Mouse (Mus musculus) embryo, embryonic 10 days (tissue): ENCODE data around the gene Tmem81.

ENCODE experiments used
- DNase-seq: peaks from one replicate; pipeline ENCODE4 v3.0.0-alpha.2; 2015; ENCODE audit warnings: low spot score

The Tmem81 gene

DNA sequence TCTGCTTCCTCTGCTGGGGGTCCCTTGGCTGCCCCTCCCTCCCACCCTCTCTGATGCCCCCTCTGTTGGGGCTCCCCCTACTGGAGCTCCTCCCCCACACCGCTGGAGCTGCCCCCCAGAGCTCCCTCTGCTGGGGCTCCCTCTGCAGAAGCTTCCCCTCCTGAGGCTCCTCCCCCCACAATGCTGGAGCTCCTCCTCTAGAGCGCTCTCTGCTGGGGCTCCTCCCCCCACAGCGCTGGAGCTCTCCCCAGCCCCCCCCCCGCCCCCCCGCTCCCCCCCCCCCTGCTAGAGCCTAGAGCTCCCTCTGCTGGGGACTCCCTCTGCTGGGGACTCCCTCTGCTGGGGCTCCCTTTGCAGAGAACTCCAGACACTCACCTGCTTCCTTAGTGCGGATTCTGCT lies 14.7 kb downstream of the Tmem81 start:
- peak; percentile 65 for DNase-seq

DNA sequence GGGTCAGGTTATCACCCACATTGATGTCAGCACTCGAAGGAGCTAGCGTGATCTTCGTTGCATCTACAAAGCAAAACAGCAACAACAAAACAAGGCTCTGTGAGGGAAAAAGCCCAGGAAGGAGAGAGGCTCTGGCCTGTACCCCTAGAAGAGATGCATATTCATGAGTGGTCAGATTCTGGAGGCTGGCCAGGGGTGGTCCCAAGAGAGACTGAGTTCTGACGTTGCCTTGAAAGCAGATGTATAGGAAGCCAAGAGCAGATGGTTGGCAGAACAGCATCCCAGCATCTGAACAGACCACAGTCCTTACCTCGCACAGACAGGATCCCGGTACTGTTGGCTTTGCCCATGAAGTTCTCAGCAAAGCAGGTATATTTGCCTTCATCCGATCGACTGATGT lies 17.0 kb downstream of the Tmem81 start:
- no peak for DNase-seq

DNA sequence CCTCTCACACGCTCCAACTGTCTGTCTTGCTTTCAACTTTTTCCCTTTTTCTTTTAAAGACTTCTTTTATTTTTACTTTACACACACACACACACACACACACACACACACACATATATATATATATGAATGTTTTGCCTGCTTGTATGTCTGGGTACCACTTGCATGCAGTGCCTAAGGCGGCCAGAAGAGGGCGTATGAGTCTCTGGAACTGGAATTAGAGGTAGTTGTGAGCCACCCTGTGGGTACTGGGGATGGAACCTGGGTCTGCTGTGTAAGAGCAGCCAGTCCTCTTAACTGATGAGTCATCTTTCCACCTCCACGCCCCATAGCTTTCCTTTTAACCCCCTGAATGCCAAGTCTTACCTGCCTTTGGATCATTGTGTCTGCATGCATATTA lies 17.9 kb downstream of the Tmem81 start:
- DNase-seq = peak; percentile 44

DNA sequence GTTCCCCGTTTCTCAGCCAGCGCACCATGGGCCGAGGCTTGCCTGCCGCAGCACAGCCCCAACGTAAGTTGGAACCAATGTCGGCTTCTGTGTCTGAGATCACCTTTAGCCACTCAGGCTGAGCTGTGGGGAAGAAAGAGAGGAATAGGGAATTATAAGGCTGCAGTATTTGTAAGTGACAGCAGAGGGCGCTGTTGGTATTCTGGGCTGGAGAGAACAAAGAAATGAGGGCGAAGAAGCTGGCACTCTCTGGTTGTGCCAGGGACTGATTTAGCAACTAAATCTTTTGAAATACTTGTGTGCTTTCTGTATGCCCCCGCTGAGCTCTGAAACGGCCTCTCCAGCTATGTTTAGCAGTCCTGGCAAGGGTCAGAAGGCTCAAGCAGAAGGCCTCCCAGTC lies 19.8 kb downstream of the Tmem81 start:
- DNase-seq = peak; percentile 82

DNA sequence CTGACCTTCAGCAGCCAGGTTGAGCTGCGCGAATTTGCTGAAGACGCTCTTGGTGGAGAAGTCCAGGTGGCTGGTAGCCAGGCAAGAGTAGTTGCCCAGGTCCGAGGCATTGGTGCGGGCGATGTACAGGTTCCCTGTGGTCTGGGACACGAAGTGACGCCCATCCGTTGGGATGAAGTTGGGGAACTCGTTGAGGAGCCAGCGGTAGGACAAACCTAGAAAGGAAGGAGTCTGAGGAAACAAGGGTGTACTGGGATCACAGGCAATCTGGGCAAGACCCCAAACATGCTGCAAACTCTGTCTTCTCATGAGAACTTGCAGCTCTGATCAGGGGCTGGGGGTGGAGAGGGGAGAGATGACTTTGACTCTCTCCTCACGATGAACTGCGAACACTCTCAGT lies 22.0 kb downstream of the Tmem81 start:
- DNase-seq = no peak

DNA sequence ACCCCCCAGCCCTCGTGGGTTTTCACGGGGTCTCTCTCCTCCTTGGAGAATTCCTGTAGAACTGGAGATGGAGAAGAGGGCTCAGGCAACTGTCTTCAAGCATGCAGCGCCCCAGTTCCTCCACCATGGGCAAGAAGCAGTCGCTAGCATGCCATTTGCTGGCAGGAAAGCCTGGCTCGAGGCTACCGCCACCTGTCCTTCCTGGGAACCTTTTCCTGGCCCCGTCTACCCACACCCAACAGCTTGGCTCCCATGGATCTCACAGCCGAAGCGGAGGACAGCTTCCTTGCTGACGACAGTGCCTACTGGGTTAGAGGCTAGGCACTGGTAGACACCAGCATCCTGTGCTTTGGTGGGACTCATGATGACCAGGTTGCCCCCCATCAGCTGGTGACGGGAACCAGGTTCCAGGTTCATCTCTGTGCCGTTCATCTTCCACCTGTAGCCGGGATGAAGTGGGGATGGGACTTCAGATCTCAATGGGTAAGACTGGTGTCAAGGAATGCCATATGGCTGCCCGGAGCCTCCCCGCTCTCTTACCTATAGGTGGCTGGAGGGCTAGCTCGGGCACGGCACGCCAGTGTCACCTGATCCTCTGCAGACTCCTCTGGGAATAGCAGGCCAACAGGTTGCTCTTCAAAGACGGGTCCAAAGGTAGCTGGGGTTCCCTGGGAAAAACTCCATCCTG lies 22.8 kb downstream of the Tmem81 start:
- DNase-seq = no peak

DNA sequence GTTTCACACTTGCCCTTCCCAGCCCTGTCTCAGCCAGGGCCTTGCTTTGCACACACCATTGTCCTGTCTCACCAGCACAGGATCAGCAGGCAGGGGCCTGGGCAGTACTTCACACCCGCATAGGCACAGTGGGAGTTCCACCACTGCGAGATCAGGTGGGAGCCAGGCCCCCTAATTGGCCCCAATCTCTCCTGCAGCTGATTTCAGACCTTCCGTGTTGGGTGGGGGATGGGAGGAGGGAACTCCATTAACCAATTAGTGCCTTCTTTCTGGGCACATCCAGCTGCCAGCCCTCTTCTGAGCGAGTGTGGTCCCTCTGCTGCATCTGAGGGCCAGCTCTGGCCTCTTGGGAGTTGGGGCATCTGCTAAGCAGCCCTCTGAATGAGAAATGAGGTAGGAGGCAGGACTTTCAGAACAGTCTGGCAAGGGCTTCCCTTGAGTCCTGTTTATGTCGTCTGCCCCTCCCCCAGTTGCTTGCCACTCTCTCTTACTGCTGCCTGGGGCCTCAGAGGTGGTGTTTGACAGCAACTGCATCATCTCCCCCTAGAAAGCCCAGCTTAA lies 24.7 kb downstream of the Tmem81 start:
- peak; percentile 37 for DNase-seq

DNA sequence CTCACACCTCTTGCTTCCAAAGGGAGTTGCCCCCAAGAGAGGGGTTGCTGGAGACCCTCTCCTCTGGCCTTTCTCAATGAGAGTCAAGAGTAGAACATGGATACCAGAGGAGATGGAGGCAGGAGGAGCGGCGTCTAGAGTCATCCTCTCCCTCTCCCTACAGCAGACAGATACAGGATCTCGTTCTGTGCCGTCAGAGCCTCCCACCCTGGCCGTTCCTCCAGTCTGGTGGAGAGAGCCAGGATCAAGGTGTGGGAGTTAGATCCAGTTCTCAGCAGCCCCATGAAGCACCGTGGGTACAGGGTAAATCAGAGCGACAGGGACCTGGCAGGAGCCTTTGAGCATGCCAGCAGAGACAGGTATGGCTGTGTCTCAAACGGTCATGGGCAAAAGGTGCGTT lies 26.5 kb downstream of the Tmem81 start:
- DNase-seq = no peak

DNA sequence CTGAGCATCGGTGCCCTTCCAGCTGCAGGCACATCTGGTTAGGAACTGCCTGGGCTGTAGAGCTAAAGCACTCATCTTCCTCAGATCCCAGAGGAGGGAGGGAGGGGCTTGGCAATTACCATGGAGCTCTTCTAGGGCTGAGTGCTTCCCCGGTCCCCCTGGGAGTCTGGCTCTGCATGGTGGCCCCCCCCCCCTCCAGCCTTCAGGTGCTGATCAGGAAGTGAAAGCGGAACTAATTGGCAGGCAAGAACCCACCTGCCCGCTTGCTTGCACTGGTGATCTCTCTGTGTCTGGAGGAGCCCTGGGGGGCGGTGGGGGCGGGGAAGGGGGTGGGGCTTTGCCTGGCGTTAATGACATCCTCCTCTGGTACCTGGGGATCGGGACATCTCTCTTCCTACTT lies 27.8 kb downstream of the Tmem81 start:
- DNase-seq = peak; percentile 16

DNA sequence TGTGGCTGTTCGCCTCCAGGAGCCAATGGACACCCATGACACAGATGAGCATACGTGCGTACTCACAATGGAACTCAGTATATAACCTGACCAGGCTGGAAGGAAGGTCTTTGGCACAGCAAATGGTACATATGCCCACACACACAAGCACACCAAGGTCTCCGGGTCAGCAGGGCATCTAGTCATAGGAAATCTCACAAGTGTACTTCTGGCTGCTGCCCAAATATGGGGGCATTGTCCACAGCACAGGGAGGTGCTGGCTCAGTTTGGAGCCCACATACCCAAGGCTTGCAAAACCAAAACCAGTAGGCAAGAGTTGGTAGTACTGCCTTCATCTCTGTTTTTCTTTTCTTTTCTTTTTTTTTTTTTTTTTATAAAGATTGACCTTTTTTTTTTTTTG lies 29.5 kb downstream of the Tmem81 start:
- DNase-seq = no peak

DNA sequence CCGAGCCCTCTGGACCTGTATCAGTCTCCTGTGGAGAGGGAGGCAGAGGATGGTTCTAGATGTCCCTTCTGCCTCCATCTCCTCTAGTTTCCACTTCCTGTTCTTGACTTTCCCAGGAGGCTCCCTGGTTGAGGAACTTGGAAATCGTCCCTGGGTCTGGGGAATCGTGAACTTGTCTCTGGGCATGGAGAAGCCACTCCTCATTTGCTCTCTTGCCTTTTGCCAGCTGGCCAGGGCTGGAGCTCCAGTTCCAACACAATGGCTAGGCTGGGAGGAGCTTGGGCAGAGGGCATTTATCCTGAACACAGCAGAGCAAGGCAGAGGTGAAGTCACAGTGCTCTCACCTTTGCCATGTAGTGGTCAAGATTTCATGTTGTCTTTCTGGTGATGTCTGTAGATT lies 30.4 kb downstream of the Tmem81 start:
- no peak for DNase-seq

DNA sequence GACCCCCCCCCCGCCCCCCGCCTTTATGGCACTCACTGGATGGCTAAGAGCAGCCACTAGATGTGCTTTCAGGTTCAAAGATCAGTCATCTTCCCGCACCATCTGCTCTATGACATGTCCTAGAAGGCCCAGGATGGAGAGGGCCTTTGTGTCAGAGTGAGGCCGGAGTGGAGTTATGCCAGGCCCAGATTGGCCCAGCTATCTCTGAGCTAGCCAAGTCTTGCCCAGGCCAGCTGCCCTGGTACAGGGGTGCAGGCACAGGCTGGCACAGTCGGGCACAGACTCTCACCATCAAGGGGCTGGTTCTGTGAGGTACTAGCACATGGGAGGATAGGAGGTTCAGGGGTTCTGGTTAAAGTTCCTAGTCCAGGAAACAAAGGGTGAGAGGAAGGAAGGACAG lies 31.7 kb downstream of the Tmem81 start:
- DNase-seq = no peak

DNA sequence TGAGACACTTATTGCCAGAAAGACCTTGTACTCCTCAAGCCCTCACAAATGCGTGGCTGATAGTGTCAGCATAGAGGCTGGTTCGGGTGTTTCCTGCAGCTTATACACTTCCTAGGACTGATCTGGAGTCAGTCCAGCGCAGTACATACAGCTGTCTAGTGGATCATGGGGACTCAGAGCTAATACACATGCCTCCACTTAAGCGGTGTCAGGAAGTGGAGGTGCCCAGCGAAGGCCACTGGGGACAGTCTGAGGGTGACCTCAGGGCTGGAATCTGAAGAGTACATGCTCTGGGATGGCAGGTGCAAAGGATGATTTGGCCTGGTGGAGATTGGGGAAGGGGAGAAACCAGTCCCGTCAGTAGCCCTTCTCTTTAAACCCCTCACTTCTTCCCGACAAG lies 34.7 kb downstream of the Tmem81 start:
- DNase-seq = no peak

DNA sequence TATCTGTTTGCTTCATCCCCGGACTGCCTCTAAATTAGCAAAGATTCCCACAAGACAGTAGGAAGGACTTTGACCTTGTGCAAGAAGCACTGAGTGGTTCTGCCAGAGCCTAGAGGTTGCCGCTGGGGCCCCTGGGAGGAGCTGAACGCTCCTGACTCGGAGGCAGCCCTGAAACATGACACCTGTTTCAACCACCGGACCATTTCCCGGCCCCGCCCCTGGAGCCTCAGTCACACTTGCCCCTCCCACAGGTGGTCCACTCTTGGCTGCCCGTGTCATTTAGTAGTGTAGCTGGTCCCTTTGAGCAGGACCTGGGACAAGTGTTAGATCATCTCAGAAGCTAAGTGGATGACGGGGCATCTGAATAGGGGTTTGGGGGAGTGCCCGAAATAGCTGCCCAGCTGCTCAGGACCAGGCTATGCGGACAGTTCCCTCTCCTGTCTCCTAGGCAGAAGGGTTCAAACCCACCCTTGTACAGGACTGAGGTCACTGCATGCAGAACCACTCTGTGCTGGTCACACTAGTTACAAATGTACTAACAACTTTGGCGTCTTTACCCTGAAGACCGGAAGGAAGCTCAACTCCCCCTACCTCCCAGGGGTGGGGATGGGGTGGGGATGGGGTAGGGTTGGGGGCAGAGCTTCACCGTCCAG lies 35.3 kb downstream of the Tmem81 start:
- DNase-seq = peak; percentile 81

DNA sequence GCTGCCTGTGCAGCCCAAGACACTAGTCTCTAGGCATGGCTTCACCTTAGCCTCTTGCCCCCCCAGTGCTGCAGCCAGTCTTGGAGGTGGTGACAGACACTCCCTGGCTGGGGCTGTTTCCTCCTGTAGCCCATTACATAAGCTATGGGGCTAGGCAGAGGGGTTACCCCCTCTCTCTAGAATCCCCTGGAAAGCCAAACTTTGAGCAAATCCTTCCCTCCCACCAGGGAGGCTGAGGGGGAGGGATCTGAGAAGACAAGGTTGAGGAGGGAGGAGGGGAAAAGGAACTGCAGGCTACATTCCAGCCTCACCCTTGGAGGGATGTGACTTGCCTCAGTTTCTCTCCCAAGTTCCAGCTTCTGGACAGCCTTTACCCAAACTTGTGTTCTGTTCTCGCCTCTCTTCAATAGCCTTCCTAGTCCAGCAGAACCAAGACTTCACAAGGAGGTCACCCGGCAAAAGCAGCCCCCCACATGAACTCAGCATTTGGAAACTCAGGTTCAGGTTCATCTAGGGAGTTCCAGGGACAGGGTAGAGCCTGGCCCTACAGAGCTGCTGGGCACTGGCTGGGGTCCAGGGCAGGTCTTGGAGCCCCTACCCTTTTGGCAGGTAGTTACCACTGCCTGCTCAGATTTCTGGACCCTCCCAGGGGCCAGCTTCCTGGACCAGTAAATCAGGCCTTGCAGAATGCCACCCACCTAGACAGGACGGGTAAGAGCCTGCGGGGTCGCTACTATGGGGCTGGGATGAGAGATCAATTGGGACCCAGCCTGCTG lies 36.0 kb downstream of the Tmem81 start:
- DNase-seq = no peak

DNA sequence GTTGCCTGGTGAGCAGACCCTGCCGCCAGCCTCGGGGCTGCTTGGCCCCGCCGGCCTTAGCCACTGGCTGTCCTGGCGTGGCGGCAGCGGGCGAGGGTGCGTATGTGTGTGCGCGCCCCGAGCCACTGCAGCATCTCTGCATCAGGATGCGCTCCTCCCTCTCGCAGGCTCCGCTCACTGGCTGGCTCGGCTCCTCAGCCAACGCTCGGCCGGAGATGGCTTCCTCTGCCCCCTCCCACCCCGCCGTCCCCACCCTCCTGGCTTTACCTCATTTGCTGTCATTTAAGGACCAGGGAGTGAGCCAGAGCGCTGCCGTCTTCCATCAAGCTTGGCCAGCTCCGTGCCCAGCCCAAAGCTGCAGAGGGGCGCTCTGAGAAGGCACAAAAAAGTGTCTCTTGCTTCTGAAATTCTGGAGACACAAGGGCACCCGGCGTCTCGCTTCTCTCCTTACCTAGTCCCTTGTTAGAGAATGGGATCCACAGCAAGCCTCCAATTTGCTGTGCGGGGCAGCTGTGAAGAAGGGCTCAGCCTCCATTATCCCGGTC lies 36.8 kb downstream of the Tmem81 start, which contains the start of gene Cntn2:
TSS of gene Cntn2 (minus strand) at position 495 of the 545 bp plus-strand sequence.
- peak; percentile 80 for DNase-seq

DNA sequence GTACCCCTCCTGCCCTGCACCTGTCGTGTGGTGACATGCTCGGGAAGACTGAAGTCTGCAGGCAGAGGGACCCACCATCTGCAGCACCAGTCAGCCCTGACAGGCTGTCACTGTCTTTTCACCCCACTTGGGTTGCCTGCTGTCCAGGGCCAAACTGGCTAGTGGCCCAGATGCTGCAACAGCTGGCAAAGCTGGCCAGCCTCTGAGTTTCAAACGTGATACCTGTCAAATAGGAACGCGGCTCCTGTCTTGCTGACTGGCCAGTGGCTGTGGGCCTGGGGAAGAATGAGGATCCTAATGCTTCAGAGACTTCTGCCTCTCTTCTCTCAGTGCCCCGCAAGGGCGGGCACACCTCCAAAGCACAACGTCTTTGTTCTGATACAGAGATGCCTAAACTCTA lies 37.8 kb downstream of the Tmem81 start:
- no peak for DNase-seq

DNA sequence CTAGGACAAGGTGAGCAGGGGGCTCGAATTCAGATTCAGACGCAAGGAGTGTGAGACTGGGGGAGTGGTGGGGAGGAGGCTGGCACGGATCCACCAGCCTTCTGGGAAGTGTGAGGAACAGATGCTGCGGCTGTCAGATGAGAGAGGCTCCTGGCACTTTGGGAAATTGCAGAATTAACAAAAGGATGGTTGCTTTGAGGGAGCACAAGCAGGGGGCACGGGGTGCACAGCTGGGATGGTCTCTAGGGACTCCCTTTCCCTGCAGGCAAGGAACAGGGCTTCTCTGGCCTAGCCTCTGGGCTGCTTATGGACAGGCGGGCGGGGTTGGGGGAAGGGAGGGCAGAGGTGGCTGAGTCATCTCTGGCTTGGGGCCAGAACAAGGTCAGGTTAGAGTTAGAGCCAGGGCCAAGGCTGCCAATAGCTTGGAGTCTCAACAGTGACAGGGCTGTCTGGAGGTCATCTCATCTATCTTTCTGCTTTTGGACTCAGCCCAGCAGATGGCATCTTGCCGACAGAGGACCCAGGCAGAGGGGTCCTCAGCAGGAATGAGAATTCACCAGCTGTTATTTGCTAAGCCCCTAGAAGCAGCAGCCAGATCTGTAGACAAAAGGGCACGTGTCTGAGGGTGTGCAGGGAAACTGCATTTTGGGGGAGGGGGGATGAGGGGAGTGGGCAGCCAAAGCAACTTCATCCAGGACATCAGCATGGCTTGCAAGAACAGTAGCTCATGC lies 52.0 kb downstream of the Tmem81 start:
- peak; percentile 76 for DNase-seq
